Mouse (Mus musculus) brain, embryonic 14.5 days (tissue): Measurements from ENCODE around the gene Vangl2.

ENCODE experiments used
- CTCF ChIP-seq: fragments of 200-500 bp; IDR thresholded peaks from 2 replicates; pipeline ENCODE4 v1.5.1; 2012; ENCODE audit warnings: inconsistent platforms, mild to moderate bottlenecking, moderate library complexity, borderline replicate concordance; ENCODE audit not compliant: insufficient read depth, insufficient read length; ENCODE audit errors: extremely low read depth
- POLR2A ChIP-seq: fragments of 200-500 bp; IDR thresholded peaks from 2 replicates; pipeline ENCODE4 v1.6.1; 2012; ENCODE audit warnings: mild to moderate bottlenecking, inconsistent platforms, borderline replicate concordance; ENCODE audit not compliant: poor library complexity, insufficient read depth, insufficient read length, severe bottlenecking; ENCODE audit errors: extremely low read depth

DNA sequence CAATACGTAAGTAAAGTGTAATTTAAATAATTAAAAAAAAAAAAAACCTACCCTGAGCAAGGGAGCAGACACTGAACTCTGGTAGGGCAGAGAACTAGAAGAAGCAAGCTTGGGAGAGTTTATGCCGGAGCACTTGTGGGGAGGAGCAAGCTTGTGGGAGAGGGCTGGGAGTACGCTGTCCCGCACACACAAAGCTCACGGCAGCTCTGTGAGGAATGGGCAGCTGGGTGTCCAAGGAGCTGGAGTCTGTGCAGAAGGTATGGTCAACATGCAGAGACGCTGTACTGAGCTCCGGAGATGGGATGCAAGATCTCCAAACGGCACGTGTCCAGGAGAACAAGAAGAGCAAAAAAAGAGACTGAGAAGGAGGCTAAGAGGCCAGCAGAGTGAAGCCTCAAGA, 13.5 kb downstream of the Vangl2 start:
- TF ChIP-seq POLR2A (no peak), CTCF (no peak)
